Mouse (Mus musculus) neural tube, embryonic 13.5 days (tissue): ENCODE data around the gene 9230104L09Rik. TPM values are rescaled to one million over a fixed set of nuclear protein-coding genes. Genes with fewer than 3 reads are reported as not detected.

Experiments
- ATAC-seq: fragments of 200-750 bp; cut with Nextera tagmentation; 2 replicates; pipeline ENCODE4 v1.8.0; 2017; ENCODE audit warnings: low read depth, mild to moderate bottlenecking, moderate TSS enrichment, moderate library complexity
- H3K27ac ChIP-seq: fragments of 300-500 bp; sonication (generic); replicated peaks from 2 replicates; pipeline ENCODE4 v1.5.1; 2015; ENCODE audit warnings: moderate library complexity, mild to moderate bottlenecking, inconsistent platforms
- H3K27me3 ChIP-seq: fragments of 300-500 bp; sonication (generic); 2 replicates; pipeline ENCODE4 v1.6.1; 2015; ENCODE audit warnings: mild to moderate bottlenecking, inconsistent platforms
- H3K36me3 ChIP-seq: fragments of 300-500 bp; sonication (generic); 2 replicates; pipeline ENCODE4 v1.6.1; 2015; ENCODE audit warnings: mild to moderate bottlenecking, inconsistent platforms
- H3K4me1 ChIP-seq: fragments of 300-500 bp; sonication (generic); replicated peaks from 2 replicates; pipeline ENCODE4 v1.6.1; 2015; ENCODE audit warnings: inconsistent platforms
- H3K4me2 ChIP-seq: fragments of 300-500 bp; sonication (generic); 2 replicates; pipeline ENCODE4 v1.6.1; 2015; ENCODE audit warnings: inconsistent platforms, mild to moderate bottlenecking, moderate library complexity
- H3K4me3 ChIP-seq: fragments of 300-500 bp; sonication (generic); 2 replicates; pipeline ENCODE4 v1.5.1; 2015; ENCODE audit warnings: mild to moderate bottlenecking, inconsistent platforms
- H3K9ac ChIP-seq: fragments of 300-500 bp; sonication (generic); 2 replicates; pipeline ENCODE4 v1.6.1; 2015; ENCODE audit warnings: moderate library complexity, mild to moderate bottlenecking, inconsistent platforms
- H3K9me3 ChIP-seq: fragments of 300-500 bp; sonication (generic); 2 replicates; pipeline ENCODE4 v1.6.1; 2016; ENCODE audit warnings: inconsistent platforms
- WGBS: fragments of 180-500 bp; shearing (Covaris S2); methylation state at CpG from one replicate; pipeline ENCODE4 v1.1.7; 2015; 5-methylcytosine and 5-hydroxymethylcytosine counted together
- polyA plus RNA-seq: library from polyadenylated mRNA; unstranded; fragments of >200 nt; fragmentation: Nextera tagmentation; extraction: Ambion mirVana; gene quantifications from 2 replicates; pipeline ENCODE4 v1.2.1, GENCODE M21; 2015

9230104L09Rik gene
- polyA plus RNA-seq, 1 experiment from 2014 or later = not detected

DNA sequence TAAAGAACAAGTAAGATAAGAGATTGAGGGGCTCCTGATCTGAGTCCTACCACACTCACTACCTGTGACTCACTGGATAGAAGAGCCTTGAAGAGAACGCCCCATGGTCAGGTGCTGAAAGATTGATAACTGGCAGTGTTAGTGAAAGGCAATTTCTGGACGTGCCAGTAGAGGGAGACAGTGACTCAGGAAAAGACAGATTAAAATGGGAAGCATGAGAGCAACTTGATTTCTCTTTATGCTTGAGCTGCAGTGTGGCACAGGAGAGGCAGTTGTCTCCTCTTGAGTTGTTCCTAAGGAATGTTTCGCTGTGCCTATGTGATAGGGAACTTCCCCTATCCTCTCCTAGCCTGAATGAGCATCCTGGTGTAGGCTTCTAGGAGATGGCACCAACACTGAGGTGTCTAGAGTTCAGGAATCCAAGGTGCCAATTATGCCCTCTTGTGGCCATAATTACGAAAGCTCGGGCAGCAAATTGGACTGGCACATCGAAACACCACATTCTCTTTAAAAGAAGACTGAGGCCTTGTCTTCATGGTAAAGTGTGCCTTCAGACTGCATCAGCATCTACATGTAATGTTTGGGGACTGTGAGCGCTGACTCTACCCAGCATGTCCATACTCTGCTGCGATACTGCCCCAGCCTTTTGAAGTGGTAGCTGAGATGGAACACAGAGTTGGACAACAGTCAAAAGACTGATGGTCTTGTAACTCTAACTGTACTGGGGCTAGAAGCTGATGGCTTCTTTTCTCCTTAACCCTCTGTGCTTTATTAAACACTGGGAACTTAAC lies 13.5 kb downstream of the 9230104L09Rik start:
- no peaks in the 10 kb centered on the region for H3K4me1 ChIP-seq
- no peaks in the 10 kb centered on the region for H3K27me3 ChIP-seq
- no peak overlapping the region for H3K4me2 ChIP-seq
- 0 out of 2 replicates have a peak, but pooled peaks have one; percentile 50 for ATAC-seq
- H3K9me3 ChIP-seq = no peaks in the 10 kb centered on the region
- no peaks in the 10 kb centered on the region for H3K36me3 ChIP-seq
- WGBS = 49% methylated on average over 8 of the region's 8 CpGs
- H3K9ac ChIP-seq = no peak overlapping the region
- H3K4me3 ChIP-seq = no peak overlapping the region
- H3K27ac ChIP-seq = no peak overlapping the region

DNA sequence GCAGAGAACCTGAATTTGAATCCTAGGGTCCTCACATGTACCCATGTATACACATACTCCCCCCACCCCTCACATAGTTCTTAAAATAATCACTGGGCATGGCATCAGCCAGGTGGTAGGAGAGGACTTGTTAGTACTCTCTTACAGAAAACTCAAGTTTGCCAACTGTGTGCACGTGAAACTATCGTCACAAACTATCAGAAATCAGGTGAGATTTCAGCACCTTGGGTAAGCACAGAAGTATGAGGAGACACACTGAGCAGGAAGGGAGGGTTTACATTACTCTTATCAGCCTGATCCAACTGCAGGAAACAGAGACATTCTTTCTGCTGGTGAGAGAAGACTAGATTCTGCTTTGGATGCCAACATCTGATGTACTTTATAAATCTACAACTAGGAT lies 25.6 kb downstream of the 9230104L09Rik start:
- Histone ChIP-seq H3K36me3 (no peaks in the 10 kb centered on the region), H3K4me2 (no peak overlapping the region), H3K4me3 (no peak overlapping the region), H3K27ac (no peak overlapping the region), H3K27me3 (no peaks in the 10 kb centered on the region), H3K9ac (no peak overlapping the region), H3K9me3 (no peaks in the 10 kb centered on the region), H3K4me1 (no peaks in the 10 kb centered on the region)
- WGBS = 89% methylated on average over 2 of the region's 2 CpGs
- ATAC-seq = no peak

DNA sequence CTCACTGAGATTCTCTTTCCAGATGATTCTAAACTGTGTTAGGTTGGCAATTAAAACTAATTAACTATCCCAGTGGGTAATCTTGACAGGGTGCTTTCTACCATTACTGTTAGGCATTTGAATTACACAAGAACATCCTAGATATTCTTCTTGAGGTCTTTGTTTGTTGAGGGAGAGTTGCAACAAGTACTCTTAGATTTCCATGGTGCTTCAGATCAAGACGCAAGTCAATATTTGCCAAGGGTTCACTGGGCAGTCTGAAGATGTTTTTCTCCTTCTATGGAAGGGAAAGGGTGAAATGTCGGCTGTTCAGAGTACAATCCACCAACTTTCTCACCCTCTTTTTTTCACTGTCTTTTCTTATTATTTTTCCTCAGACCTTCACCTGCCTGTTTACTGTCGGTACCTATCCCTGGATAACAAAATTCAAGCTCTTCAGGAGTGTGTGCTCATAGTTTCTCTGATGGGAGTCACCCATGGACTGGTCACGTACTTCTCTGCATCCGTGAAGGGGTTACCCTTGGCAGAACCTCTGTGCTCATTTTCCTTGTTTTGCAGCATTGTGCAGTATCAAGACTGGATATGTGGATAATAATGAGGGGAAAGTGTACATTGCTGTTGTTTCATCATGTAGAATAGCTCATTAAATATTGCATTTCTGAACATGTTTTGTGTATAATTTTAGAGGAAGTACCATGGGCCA lies 26.6 kb downstream of the 9230104L09Rik start:
- H3K4me3 ChIP-seq = no peak overlapping the region
- WGBS = 87% methylated on average over 5 of the region's 5 CpGs
- no peak for ATAC-seq
- no peaks in the 10 kb centered on the region for H3K4me1 ChIP-seq
- H3K27ac ChIP-seq = no peak overlapping the region
- no peaks in the 10 kb centered on the region for H3K9me3 ChIP-seq
- no peak overlapping the region for H3K4me2 ChIP-seq
- no peak overlapping the region for H3K9ac ChIP-seq
- H3K27me3 ChIP-seq = no peaks in the 10 kb centered on the region
- no peaks in the 10 kb centered on the region for H3K36me3 ChIP-seq

GRCm38 (mm10) chr2:148834912-148835311 lies 29.9 kb downstream of the 9230104L09Rik start, which contains the start of gene Cst9:
Cst9 (plus strand) TSS chr2:148835147.
- Histone ChIP-seq H3K36me3 (no peaks in the 10 kb centered on the region), H3K27me3 (no peaks in the 10 kb centered on the region), H3K4me1 (no peaks in the 10 kb centered on the region), H3K4me3 (no peak within 1 kb of the TSS), H3K4me2 (no peak within 1 kb of the TSS), H3K9ac (no peak within 1 kb of the TSS), H3K9me3 (no peaks in the 10 kb centered on the region), H3K27ac (no peak within 1 kb of the TSS)
- no peak for ATAC-seq
- WGBS = 69% methylated on average over 4 of the region's 4 CpGs

GRCm38 (mm10) chr2:148825986-148826385 lies 38.9 kb downstream of the 9230104L09Rik start:
- Histone ChIP-seq H3K4me3 (no peak overlapping the region), H3K4me1 (no peaks in the 10 kb centered on the region)
- 69% methylated on average over 1 of the region's 1 CpGs for WGBS

DNA sequence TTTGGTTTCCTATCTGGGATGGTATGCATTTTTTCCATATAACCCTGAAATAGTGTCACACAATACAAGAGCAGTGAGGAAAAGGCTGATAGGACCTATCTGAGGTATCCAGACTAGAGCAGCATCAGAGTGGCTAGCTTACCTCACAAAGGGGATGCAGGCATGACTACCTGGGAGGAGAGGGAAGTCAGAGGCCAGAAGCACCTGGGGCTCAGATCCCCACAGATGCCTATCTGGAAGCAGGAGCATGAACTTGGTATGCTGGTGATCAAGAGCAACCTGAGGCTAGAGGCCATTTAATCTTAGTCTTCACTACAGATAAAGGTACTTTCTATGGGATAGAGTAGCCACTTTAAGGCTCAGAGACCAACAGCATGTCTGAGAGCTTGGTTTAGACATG lies 44.9 kb downstream of the 9230104L09Rik start, which contains the start of gene Cst13:
Gene Cst13 (plus strand): TSS at position 173 of the 400 bp plus-strand sequence.
- Histone ChIP-seq H3K27me3 (no peaks in the 10 kb centered on the region), H3K27ac (no peak within 1 kb of the TSS), H3K36me3 (no peaks in the 10 kb centered on the region), H3K9ac (no peak within 1 kb of the TSS), H3K4me2 (no peak within 1 kb of the TSS), H3K9me3 (no peaks in the 10 kb centered on the region), H3K4me1 (no peaks in the 10 kb centered on the region), H3K4me3 (no peak within 1 kb of the TSS)
- ATAC-seq = no peak

More at GRCm38 (mm10) chr2:148825986-148826385, 38.9 kb downstream of the 9230104L09Rik start:
- H3K4me2 ChIP-seq = no peak overlapping the region
- no peak overlapping the region for H3K27ac ChIP-seq
- H3K9me3 ChIP-seq = no peaks in the 10 kb centered on the region
- no peak overlapping the region for H3K9ac ChIP-seq
- ATAC-seq = no peak
- H3K36me3 ChIP-seq = no peaks in the 10 kb centered on the region
- H3K27me3 ChIP-seq = no peaks in the 10 kb centered on the region

GRCm38 (mm10) chr2:148806696-148807095 lies 58.1 kb downstream of the 9230104L09Rik start:
- no peaks in the 10 kb centered on the region for H3K36me3 ChIP-seq
- no peak overlapping the region for H3K4me2 ChIP-seq
- WGBS = 78% methylated on average over 6 of the region's 6 CpGs
- no peaks in the 10 kb centered on the region for H3K9me3 ChIP-seq
- no peaks in the 10 kb centered on the region for H3K4me1 ChIP-seq
- no peaks in the 10 kb centered on the region for H3K27me3 ChIP-seq
- H3K4me3 ChIP-seq = no peak overlapping the region
- H3K9ac ChIP-seq = no peak overlapping the region
- no peak for ATAC-seq
- no peak overlapping the region for H3K27ac ChIP-seq

DNA sequence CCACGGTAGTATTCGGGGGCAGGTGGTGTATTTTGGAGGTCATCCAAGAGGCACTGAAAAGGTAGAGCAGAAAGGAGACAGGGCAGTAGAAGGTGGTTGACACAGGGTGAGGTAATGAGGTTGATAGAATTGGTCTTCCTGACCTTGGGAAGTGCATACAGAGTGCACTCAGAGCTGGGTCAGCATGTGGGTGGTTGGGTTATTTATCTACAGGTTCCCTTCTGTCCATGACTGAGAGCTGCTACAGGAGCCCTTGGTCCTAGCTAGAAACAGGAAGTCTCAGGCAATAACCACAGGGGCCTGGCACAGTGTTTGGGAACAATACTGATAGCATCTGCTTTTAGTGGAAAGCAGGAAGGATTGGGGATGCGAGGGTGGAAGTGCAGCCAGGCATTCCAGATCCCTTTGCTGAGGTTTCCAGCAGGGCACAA lies 63.3 kb downstream of the 9230104L09Rik start:
- Histone ChIP-seq H3K4me3 (no peak overlapping the region), H3K4me1 (no peaks in the 10 kb centered on the region), H3K9me3 (no peaks in the 10 kb centered on the region), H3K36me3 (no peaks in the 10 kb centered on the region), H3K27ac (no peak overlapping the region), H3K9ac (no peak overlapping the region), H3K27me3 (no peaks in the 10 kb centered on the region), H3K4me2 (no peak overlapping the region)
- 81% methylated on average over 3 of the region's 3 CpGs for WGBS
- ATAC-seq = no peak

DNA sequence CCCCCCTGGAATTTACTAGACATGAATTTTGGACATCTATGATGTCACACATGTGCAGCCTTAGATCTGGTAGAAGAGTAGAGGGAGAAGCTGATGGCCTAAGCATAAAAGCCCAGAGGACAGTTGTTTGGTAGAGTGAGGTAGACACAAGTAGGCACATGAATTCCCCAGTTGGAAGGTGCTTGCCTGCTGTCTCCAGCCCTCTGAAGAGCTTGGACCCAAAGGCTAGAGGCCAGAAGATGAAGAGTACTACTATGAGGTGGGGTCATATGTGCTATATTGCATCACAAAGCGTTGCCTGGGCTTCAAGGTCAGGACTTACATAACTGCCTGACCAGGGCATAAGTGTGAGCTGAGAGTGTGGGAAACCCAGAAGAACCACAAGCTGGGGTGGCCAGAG lies 66.4 kb downstream of the 9230104L09Rik start, which contains the start of gene Cst8:
Gene Cst8 (plus strand): TSS at position 301 of the 400 bp plus-strand sequence.
- Histone ChIP-seq H3K27me3 (no peaks in the 10 kb centered on the region), H3K27ac (no peak within 1 kb of the TSS), H3K4me3 (no peak within 1 kb of the TSS), H3K4me1 (no peaks in the 10 kb centered on the region), H3K9ac (no peak within 1 kb of the TSS), H3K4me2 (no peak within 1 kb of the TSS), H3K36me3 (no peaks in the 10 kb centered on the region), H3K9me3 (no peaks in the 10 kb centered on the region)
- WGBS = 90% methylated on average over 1 of the region's 1 CpGs
- ATAC-seq = no peak

Other genes with a start within 250 kb of the 9230104L09Rik start
- 49.2 and 56.4 TPM in 2 replicates for gene Nxt1, start 192.4 kb downstream of the 9230104L09Rik start, polyA plus RNA-seq
- 14.6 and 18.2 TPM in 2 replicates for gene Gzf1, start 184.0 kb downstream of the 9230104L09Rik start, polyA plus RNA-seq
- gene Napb, start 132.6 kb downstream of the 9230104L09Rik start, polyA plus RNA-seq = 50.0 and 54.0 TPM in 2 replicates
- gene Cstl1, start 114.7 kb downstream of the 9230104L09Rik start, polyA plus RNA-seq = not detected in 2 replicates
- not detected in 2 replicates for gene Cst11, start 93.5 kb downstream of the 9230104L09Rik start, polyA plus RNA-seq
- not detected in 2 replicates for gene 8030411F24Rik, start 83.0 kb downstream of the 9230104L09Rik start, polyA plus RNA-seq
- gene Cst12, start 75.7 kb downstream of the 9230104L09Rik start, polyA plus RNA-seq = not detected in 2 replicates
- gene Cst8, start 66.3 kb downstream of the 9230104L09Rik start, polyA plus RNA-seq = not detected in 2 replicates
- not detected in 2 replicates for gene Cst13, start 45.0 kb downstream of the 9230104L09Rik start, polyA plus RNA-seq
- gene Cst9, start 29.9 kb downstream of the 9230104L09Rik start, polyA plus RNA-seq = not detected in 2 replicates
- 512 and 524 TPM in 2 replicates for gene Cst3, start 10.7 kb upstream of the 9230104L09Rik start, polyA plus RNA-seq
- gene Gm1330, start 138.2 kb upstream of the 9230104L09Rik start, polyA plus RNA-seq = not detected in 2 replicates
- not detected in 2 replicates for gene Gm10750, start 152.2 kb upstream of the 9230104L09Rik start, polyA plus RNA-seq